Mouse (Mus musculus): ENCODE results near the gene Cfap46. TPM values are rescaled to one million over a fixed set of nuclear protein-coding genes. Genes with fewer than 3 reads are reported as not detected.

Cfap46 gene
- polyA plus RNA-seq, 1 experiment from 2014 or later = 0.50 TPM

DNA sequence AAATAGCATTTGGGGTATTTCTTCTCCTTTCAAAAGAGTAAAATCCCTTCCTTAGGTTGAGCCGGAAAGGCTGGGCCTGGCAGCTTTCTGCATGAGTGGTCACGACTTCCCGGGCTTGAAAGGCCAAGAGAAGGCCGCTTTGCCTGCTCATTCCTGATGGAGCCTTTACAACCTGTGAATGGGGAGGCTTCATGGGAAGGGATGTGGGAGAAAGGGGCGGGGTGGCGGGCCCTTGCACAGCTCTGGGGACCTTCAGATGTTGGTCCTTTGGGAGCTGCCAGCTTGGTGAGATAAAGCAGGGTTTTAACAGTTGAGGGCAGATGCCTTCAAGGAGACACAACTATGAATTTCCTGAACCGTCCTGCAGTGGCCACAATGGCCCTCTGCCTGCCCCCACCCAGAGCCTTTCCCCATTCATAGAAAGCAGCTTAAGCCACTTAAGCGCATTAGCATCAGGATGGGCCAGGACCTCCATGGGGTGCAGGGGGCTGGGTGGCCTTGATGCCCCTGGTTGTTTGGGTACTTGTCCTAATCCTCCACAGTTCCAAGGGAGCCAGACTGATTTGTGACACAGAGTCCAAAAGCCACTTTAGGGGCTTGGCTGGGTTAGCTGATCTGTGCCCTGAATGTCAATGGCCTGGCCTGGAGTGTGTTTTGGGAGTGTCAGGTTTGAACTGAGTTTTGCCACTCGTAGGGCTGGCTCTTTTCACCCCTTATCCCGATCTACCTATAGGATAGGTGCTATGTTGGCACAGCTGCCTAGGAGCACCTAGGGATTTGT lies 126.7 kb downstream of the Cfap46 start:
- H3K9me3 ChIP-seq (ENCODE audit: control insufficient read depth, low read length) = no peaks in the 10 kb centered on the region
- H3K4me3 ChIP-seq (ENCODE audit: low read depth, low read length) = no peak overlapping the region
- DNase-seq (ENCODE audit: low spot score) (no peak), ATAC-seq (ENCODE audit: insufficient read depth, low FRiP score, low TSS enrichment) (no peak)
- H3K27ac ChIP-seq (ENCODE audit: low read depth, low read length) = no peak overlapping the region
- 0 out of 2 replicates have a peak, but pooled peaks cover 4% of the 10 kb centered on the region for H3K4me1 ChIP-seq (ENCODE audit: control insufficient read depth, insufficient read depth, low read length)
- H3K27me3 ChIP-seq (ENCODE audit: control insufficient read depth, insufficient read depth, low read length) = peaks cover 15% of the 10 kb centered on the region
- no peak overlapping the region for H3K9ac ChIP-seq (ENCODE audit: low read length)
- 27% methylated on average over 10 of the region's 10 CpGs for WGBS
- H3K36me3 ChIP-seq (ENCODE audit: control insufficient read depth, insufficient read depth, low read length) = no peaks in the 10 kb centered on the region
- H3K4me2 ChIP-seq (ENCODE audit: low read depth) = no peak overlapping the region

GRCm38 (mm10) chr7:139556331-139556730 lies 127.3 kb downstream of the Cfap46 start:
- no peaks in the 10 kb centered on the region for H3K9me3 ChIP-seq (ENCODE audit: control insufficient read depth, low read length)
- no peak overlapping the region for H3K27ac ChIP-seq (ENCODE audit: low read depth, low read length)
- ATAC-seq (ENCODE audit: insufficient read depth, low FRiP score, low TSS enrichment) (no peak), DNase-seq (ENCODE audit: low spot score) (no peak)
- peaks cover 17% of the 10 kb centered on the region for H3K27me3 ChIP-seq (ENCODE audit: control insufficient read depth, insufficient read depth, low read length)
- H3K4me1 ChIP-seq (ENCODE audit: control insufficient read depth, insufficient read depth, low read length) = 0 out of 2 replicates have a peak, but pooled peaks cover 4% of the 10 kb centered on the region
- no peak overlapping the region for H3K9ac ChIP-seq (ENCODE audit: low read length)
- H3K4me3 ChIP-seq (ENCODE audit: low read depth, low read length) = no peak overlapping the region
- no peak overlapping the region for H3K4me2 ChIP-seq (ENCODE audit: low read depth)
- no peaks in the 10 kb centered on the region for H3K36me3 ChIP-seq (ENCODE audit: control insufficient read depth, insufficient read depth, low read length)
- WGBS = 43% methylated on average over 5 of the region's 5 CpGs

GRCm38 (mm10) chr7:139551519-139551918 lies 132.1 kb downstream of the Cfap46 start:
- Histone ChIP-seq H3K27ac (ENCODE audit: low read depth, low read length) (no peak overlapping the region), H3K9me3 (ENCODE audit: control insufficient read depth, low read length) (no peaks in the 10 kb centered on the region)

More at GRCm38 (mm10) chr7:139551519-139551918, 132.1 kb downstream of the Cfap46 start:
- Histone ChIP-seq H3K4me1 (ENCODE audit: control insufficient read depth, insufficient read depth, low read length) (no peaks in the 10 kb centered on the region), H3K36me3 (ENCODE audit: control insufficient read depth, insufficient read depth, low read length) (no peaks in the 10 kb centered on the region), H3K4me3 (ENCODE audit: low read depth, low read length) (no peak overlapping the region), H3K9ac (ENCODE audit: low read length) (no peak overlapping the region), H3K4me2 (ENCODE audit: low read depth) (no peak overlapping the region), H3K27me3 (ENCODE audit: control insufficient read depth, insufficient read depth, low read length) (peaks cover 47% of the 10 kb centered on the region)
- ATAC-seq (ENCODE audit: insufficient read depth, low FRiP score, low TSS enrichment) (no peak), DNase-seq (ENCODE audit: low spot score) (no peak)
- WGBS = 72% methylated on average over 2 of the region's 2 CpGs

Other genes starting within 250 kb of the Cfap46 start
- gene Nkx6-2, start 101.0 kb downstream of the Cfap46 start, polyA plus RNA-seq (2014; fragmentation: Nextera tagmentation; extraction: Ambion mirVana) = 6.1 and 7.1 TPM in 2 replicates
- gene Adgra1, start 150.4 kb upstream of the Cfap46 start, polyA plus RNA-seq (2014; fragmentation: Nextera tagmentation; extraction: Ambion mirVana) = 9.7 and 9.9 TPM in 2 replicates
- 1.2 TPM in 2 replicates for gene Kndc1, start 210.9 kb upstream of the Cfap46 start, polyA plus RNA-seq (2014; fragmentation: Nextera tagmentation; extraction: Ambion mirVana)

All from neural tube, embryonic 11.5 days (tissue).